ENCODE assay signal across 11 mouse cellular contexts in the genomic region with DNA sequence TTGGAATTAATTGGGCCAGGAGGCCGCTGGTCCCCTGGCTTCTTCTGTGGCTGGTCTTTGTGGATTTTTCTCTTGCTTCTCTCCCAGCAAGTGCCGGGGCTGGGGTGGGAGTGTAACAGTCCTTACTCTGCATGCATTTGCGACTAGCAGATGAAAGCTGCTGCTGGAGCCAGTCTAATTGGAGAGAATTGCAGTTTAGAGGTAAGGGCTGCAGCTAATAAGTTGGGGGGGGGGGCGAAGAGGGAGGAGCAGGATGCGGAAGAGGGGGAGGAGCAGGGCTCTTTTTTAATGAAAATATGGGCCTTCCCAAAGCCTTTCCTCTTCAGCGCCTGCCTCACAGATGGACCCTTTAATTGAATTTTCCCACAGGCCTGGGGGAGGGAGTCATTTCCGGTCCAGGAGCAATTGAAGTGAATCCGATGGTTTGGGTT.
A peak's percentile ranks its signal among the peaks of the same experiment; 100 is the strongest.
DNase-seq lines count a peak whose midpoint lies in the region; ATAC-seq lines count a peak whose summit lies in the region.
"Had no signal": no experiment of that assay in that cellular context is flagged by ENCODE, and none has a peak within 500 bp of the region (broad histone marks: within the 10 kb centered on the region; RNA-seq: fewer than 3 reads in every experiment).

No protein-coding gene starts in this region.

- ATAC-seq in hindbrain, embryonic 11.5 days (ENCODE audit: low FRiP score): peak; percentile 43; the same call in 1 of the 2 replicates
- ATAC-seq in midbrain, embryonic 13.5 days: peak; percentile 58; the same call in 1 of the 2 replicates

- H3K9me3 ChIP-seq in hindbrain, embryonic 11.5 days (ENCODE audit: control insufficient read depth, low read length): no peaks in the 10 kb centered on the region
- no peaks in the 10 kb centered on the region for H3K9me3 ChIP-seq in midbrain, embryonic 13.5 days

- 23% methylated on average over 7 of the region's 8 CpGs for WGBS in hindbrain, embryonic 11.5 days
- 16% methylated on average over 7 of the region's 8 CpGs for WGBS in midbrain, embryonic 13.5 days

- no peak overlapping the region for H3K9ac ChIP-seq in hindbrain, embryonic 11.5 days (ENCODE audit: low read depth, low read length)
- H3K9ac ChIP-seq in midbrain, embryonic 13.5 days (replicated peaks): no peak overlapping the region

- no peaks in the 10 kb centered on the region for H3K27me3 ChIP-seq in hindbrain, embryonic 11.5 days (ENCODE audit: control insufficient read depth, insufficient read depth, low read length)
- peaks cover 18% of the 10 kb centered on the region; the same call in 1 of the 2 replicates for H3K27me3 ChIP-seq in midbrain, embryonic 13.5 days

- no peak overlapping the region for H3K4me2 ChIP-seq in hindbrain, embryonic 11.5 days (replicated peaks; ENCODE audit: low read depth, low read length)
- no peak overlapping the region for H3K4me2 ChIP-seq in midbrain, embryonic 13.5 days (replicated peaks)

- H3K36me3 ChIP-seq in hindbrain, embryonic 11.5 days (ENCODE audit: control insufficient read depth, insufficient read depth, low read length): no peaks in the 10 kb centered on the region
- no peaks in the 10 kb centered on the region for H3K36me3 ChIP-seq in midbrain, embryonic 13.5 days

- H3K4me1 ChIP-seq in hindbrain, embryonic 11.5 days (replicated peaks; ENCODE audit: control insufficient read depth, insufficient read depth, low read length): no peaks in the 10 kb centered on the region
- H3K4me1 ChIP-seq in midbrain, embryonic 13.5 days (replicated peaks): peaks cover 30% of the 10 kb centered on the region

- DNase-seq in cerebellum, postnatal 10 days: peak; percentile 55 to 63
- no peak for DNase-seq in cerebellum, postnatal 25 days
- DNase-seq in embryo, embryonic 11 days: peak; percentile 63
- peak; percentile 38 for DNase-seq in hindbrain, embryonic 11.5 days (ENCODE audit: low spot score)
- DNase-seq in testis, postnatal 14 days (ENCODE audit: low spot score): no peak
- DNase-seq in thymus, postnatal 0 days (ENCODE audit: low spot score): no peak
- DNase-seq in spleen, postnatal 14 days (ENCODE audit: low spot score in 2 of 2): no peak
- DNase-seq: cerebellum, postnatal 36 days; heart, postnatal 14 days; lung, postnatal 14 days had no signal

- H3K4me3 ChIP-seq in hindbrain, embryonic 11.5 days (ENCODE audit: low read depth, low read length): no peak overlapping the region
- H3K4me3 ChIP-seq in midbrain, embryonic 13.5 days (replicated peaks): no peak overlapping the region

- peak overlapping the region; percentile 24 for H3K27ac ChIP-seq in hindbrain, embryonic 11.5 days (ENCODE audit: low read depth, low read length)
- peak overlapping the region; percentile 20 for H3K27ac ChIP-seq in midbrain, embryonic 13.5 days

Comparison
In these comparisons a context has a peak if more than half of its experiments do, and no peak if none do; other contexts are left out.
1. DNase-seq: peak in cerebellum, postnatal 10 days (2 of 2), embryo, embryonic 11 days (single experiment) and hindbrain, embryonic 11.5 days (single experiment); none in cerebellum, postnatal 25 days (0 of 2), testis, postnatal 14 days (single experiment), thymus, postnatal 0 days (single experiment) and spleen, postnatal 14 days (0 of 2).